Mouse (Mus musculus) erythroid progenitor cell, adult 5-6 weeks (primary cell): Measurements from ENCODE around the gene Cript. TPM values are rescaled to one million over a fixed set of nuclear protein-coding genes. Genes with fewer than 3 reads are reported as not detected.
"Not testable (repeated sequence)": the region's sequence is repeated elsewhere in the genome, so short reads cannot be mapped to it uniquely, and the experiment has no call there.

Experiments used
- ATAC-seq: replicated peaks from 2 replicates; pipeline ENCODE4 v1.8.0; 2016; ENCODE audit warnings: moderate number of reproducible peaks, mild to moderate bottlenecking, moderate TSS enrichment, inconsistent platforms; ENCODE audit not compliant: poor library complexity, low FRiP score, severe bottlenecking
- total RNA-seq, 2 experiments: library from RNA; stranded (forward) in 1 of 2; stranded (reverse) in 1 of 2; fragments of 150-400 nt in 1 of 2; fragments of 186-747, 209-891 nt in 1 of 2; gene quantifications; 2 replicates each; pipeline versions ENCODE4 v1.2.3 to v1.2.4; 2015 to 2017; ENCODE audit warnings: low replicate concordance in 2 of 2

Gene Cript
- total RNA-seq, 2 experiments from 2014 or later = 51.5 to 91.8 TPM

DNA sequence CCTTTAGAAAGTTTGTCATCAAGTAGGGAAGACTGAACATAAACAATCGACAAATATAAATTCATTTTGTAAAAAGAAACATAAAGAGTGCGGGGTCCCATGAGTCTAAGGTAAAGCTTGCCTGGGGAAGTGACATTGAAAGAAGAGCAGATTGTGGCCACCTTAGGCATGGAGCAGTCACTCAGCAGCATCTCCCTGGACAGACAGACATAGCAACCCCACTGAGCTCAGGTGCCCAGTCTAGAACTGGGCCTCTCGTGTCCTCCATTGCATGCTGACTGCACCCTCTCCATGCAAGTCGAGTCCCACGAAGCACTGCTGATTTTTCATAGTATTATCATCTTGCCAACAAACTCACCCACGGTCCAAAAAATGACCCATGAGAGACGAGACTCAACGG lies 19.4 kb downstream of the Cript start:
- no peak for ATAC-seq

DNA sequence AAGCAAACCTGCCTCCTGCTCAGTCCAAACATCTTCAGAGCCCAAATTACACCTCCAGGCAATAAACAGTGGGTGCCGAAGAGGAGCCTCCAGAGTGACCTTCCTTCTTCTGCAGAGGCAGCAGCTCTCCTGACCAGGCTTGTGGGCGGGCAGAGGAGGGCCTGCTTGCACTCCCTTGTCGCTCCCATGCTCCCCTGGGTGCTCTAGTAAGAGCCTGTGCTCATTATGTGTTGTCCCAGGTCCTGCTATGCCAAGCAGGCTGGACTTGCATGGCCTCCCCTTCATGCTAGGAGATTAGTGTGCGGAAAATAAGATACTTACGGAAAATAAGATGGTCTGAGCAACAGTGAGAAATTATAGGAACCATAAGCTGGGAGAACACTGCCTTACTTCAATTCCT lies 24.3 kb downstream of the Cript start:
- ATAC-seq = no peak

DNA sequence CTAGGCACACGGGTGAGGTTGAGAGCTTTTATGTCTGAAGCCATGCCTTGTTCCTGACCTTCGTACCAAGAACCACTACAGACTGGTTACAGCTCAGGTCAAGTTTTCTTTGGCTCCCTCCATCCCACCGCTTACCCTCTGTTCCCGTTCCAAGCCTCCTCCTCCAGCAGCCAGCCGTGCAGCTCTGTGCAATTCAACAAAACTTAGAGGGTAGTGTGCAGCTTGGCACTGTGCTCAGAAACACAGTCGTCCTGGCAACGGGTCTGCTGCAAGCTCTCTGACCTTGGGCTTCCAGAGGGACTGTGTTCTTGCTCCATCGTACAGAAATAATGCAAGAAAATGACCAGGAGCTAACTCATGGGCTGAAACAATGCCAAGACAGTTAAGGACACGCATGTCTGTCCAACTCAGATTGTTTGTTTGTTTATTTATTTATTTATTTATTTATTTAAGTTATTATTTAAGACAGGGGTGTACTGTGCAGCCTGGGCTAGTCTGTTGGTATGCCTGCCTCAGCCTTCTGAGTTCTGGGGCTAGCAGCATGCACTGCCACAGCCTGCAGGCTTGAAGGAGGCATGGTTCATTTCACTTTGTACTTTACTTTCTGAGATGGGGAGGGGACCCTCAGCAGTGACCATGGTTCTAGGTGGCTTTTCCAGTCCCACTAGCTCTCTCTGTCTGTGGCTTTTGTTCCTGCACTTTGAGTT lies 25.3 kb downstream of the Cript start:
- ATAC-seq = no peak

DNA sequence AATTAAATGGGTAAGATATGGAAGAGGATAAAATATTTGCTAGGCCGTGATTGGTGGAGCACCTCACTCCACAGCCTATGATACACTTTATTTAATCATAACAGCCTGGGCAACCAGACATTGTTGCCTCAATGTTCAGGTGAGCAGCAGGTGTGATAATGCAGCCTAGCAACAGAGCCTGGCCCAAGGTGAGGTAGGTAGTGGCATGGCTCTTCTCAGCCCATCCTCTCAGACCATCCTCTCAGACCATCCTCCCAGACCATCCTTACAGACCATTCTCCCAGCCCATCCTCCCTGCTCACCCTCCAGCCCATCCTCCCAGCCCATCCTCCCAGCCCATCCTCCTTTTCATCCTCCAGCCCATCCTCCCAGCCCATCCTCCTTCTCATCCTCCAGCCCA lies 26.3 kb downstream of the Cript start:
- no peak for ATAC-seq

DNA sequence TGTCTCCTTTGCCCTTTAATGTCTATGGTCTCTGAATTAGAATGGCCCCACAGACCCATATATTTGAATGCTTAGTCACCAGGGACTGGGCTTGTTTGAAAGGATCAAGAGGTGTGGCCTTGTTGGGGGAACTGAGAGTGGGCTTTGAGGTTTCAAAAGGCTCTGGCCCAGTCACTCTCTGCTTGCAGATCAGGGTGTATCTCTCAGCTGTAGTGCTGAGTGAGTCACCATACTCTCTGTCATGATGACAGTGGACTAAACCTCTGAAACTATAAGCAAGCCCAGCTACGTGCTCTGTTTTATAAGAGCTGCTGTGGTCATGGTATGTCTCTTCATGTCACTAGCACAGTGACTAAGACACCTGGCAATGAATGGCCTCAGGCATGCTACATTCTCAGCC lies 27.1 kb downstream of the Cript start:
- ATAC-seq = no peak

DNA sequence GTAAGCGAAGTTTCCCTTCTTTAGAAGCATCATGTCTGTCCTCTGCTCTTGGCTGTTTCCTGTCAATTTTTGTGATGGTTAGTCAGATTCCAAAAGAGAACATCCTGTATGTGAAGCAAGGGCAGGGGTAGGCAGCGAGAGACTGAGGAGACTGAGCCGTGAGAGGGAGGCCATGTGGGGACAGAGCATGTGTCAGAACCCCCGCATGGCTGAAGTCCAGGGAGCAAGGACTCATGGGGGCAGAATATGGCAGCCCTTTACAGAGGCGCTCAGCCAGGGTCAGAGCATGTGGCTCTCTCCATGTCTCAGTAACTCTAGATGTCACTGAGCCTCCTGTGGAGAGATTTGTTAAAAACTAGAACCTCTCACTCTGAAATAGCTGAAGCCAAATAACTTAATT lies 28.6 kb downstream of the Cript start:
- no peak for ATAC-seq

DNA sequence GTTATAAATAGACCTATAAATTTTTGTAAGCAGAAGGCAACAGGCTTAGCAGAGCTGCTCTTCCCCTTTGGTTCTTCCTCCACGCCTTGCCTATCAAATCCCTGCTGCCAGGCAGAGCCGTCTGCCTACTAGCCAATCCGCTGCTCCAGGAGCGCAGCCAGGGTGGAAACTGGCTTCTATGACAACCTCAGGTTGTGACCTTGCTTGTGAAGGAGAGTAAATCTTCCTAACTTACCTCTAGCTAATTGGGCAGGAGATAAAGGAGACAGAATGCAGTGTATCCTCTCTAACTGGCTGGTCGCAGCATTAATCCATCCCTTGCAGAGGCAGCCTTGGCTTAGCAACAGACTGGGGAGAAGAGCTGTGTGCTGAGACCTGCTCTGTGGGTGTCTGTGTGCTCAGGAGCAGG lies 29.7 kb downstream of the Cript start:
- ATAC-seq = no peak

DNA sequence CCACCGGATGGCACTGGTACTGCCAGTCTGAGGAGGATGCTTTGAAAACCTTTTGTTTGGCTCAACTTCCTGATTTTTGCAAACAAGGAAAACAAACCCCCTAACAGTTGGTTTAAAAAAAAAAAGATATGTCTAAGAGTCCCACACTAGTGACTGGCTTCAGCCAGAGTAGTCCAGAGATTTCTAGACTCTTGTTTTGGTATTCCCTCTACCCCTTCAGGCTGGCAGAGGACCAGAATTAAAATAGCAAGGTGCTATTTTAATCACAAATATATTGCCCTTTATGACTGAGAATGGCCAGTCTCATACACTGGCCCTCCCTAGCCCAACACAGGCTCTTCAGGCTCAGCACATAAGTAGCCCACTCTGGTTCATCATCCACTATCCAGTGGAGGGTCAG lies 30.3 kb downstream of the Cript start:
- ATAC-seq = no peak

DNA sequence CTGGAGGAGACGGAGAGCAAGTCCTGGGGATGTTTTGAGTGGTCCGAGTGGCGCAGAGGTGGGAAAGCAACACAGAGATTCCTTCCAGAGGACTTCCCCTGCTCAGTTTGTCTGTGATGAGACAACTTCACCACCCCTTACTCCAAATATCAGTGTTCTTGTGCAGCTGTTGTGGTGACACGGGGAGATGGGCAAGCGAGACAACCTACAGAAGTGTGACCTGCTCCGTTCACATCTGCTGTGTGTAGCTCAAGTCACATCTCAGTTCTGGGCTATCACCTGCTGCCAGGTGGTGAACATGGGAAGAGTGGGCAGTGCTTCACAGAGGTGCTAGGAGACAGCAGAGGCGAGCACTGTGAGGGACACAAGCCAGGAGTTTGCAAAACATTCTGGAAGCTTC lies 31.4 kb downstream of the Cript start:
- ATAC-seq = no peak

DNA sequence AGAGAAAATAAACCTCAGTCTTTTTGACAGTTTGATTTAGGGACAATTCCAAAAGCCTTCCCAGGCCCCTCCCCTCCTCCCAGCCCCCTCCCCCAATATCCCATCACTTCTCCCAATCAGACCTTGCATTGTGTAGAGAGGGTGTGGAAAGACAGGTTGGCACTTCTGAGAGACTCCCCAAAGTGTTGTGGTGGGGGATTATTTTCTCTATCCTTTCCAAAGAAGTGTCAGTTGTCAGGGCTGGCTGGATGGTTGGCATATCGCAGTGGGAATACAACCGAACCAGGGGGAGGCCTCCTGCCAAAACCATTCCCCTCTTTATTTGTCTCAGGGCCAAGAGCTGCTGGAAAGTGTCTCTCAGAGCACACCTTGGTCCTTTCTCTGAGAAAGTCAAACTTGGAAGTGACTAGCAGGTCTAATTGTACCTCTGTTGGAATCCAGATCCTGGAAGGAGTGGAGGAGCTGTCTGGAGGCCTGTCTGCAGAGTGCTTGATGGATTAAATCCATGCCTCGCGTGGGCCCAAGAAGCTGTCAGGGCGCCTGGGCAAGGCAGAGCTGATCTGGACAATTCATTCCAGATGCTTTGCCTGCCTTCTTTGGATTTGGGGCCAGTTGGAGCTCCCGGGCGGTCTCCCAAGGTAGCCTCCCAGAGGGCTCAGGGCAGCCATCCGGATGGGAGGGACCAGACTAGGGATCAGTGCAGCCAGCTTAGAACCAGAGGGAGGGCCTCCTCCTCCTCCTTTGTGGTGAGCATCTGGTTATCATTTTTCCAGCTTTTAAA lies 32.3 kb downstream of the Cript start:
- ATAC-seq = no peak

DNA sequence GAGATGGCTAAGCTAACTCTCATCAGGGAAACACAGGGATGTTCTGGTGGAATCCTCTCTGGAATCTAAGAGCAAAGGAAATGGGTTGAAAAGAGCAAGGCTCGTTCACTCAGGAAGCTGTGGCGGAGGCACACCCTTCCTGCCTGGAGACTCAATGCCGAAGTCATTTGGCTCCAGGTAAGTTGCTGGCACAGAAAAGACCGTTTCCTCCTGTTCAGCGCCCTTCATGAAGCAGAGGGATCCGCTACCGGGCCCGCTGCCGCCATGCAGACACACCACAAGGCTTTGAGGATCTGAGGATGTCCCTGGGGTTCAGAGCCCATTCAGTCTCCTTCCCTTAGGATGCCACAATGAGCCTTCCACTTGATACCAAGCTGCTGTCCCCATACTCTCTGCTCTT lies 37.3 kb downstream of the Cript start:
- ATAC-seq = no peak

DNA sequence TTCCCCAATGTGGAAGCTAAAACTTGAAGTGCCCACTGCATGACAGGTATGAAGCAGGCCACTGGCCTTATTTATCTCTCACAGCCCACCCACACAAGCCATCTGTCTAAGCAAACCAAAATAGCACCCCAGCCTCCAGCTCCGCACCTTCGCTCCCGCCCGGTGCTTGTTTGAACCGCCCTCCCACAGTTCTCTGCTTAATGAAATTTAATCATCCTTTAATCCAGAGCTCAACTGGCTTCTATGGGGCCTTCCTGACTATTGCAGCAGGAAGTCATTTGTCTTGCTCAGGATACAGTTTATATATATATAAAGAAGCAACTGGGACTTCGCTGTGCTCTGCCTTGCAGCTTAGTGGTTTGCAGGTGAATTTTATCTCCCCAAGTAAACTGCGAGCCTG lies 38.1 kb downstream of the Cript start:
- ATAC-seq = no peak

DNA sequence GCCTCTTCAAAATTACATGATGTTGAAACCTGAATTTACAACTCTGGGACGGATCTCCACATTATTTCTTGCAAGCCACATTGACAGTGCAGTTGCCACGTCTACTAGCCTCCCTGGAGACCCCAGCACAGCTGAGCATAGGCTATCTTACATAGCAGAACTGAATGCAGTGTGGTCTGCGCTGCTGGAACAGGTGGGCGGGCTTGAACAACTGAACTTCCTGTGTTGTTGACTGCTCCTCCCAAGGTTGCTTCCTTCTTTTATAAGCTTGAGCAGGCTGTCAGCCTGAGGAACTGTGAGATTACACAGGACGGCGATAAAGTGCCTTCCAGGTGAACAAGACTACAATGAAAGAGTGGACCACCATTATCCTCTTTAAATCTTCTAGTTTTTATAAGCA lies 38.6 kb downstream of the Cript start:
- no peak for ATAC-seq

DNA sequence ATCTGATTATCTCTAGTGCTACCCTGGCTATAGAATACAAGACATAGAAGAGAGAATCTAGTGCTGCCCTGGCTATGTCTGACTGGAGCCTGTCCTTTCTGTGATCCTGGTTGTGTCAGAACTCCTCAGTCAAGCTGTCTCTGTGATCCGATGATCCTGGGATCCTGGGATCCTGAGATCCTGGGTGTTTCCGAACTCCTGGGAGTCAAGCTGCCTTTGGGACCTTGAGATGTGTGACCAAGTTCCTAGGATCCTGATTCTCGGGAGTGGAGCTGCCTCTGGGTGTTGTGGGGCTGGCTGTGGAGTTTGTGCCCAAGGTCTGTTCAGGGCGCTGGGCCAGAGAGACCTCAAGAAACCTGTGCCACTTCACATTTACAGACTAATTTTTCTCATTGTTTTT lies 43.6 kb downstream of the Cript start:
- ATAC-seq = no peak

DNA sequence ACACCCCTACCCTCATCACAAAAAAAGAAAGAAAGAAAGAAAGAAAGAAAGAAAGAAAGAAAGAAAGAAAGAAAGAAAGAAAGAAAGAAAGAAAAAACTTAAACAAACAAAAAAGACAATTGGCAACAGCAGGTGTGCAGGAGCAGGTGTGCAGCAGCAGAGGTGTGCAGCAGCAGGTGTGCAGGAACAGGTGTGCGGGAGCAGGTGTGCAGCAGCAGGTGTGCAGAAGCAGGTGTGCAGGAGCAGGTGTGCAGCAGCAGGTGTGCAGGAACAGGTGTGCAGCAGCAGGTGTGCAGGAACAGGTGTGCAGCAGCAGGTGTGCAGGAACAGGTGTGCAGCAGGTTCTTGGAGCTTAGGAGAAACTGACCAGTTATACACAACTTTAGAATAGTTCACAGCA lies 46.8 kb downstream of the Cript start:
- ATAC-seq = not testable (repeated sequence)

DNA sequence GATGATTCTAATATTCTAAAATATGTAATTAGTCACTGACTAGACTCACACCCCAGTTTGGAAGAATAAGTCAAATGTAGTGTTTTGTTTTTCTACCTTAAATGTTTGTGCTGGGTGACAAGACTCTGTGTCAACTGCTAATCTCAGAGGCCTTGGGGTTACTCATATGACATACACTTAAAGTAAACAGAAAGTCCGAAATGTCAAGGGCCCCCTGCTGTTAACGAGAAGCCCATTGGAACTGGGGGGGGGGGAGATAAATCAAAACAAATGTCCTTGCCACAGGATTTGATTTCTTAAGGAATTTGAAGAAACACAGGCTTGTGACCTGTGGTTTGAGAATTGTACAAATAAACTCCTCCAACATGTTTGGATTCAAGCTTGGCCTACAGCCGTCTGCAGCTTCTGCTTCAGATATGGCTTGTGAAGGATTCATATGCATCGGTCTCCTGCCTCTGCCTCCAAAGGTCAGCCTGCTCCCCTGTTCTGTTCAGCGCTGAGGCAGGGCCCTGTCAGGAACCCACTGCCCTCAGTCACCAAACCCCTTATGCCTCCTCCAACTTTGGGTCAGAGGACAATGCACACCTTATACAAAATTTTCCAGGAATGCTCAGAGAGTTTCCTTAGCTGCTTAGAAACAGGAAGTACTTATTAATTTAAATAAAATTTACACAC lies 47.6 kb downstream of the Cript start:
- ATAC-seq = no peak

DNA sequence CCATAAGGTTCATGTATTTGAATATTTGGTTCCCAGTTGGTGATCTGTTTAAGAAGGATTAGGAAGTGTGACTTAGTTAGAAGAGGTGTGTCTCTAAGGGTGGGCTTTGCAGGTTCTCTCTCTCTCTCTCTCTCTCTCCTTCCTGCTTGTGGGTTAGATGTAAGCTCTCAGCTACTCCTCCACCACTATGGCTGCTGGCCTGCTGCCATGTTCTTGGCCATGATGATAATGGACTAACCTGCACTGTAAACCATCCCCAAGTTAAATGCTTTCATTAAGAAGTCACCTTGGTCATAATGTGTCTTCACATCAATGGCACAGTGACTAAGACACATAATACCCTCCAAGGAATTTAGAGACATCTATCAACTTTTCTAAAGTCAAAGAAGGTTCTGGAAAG lies 48.1 kb downstream of the Cript start:
- ATAC-seq = no peak

DNA sequence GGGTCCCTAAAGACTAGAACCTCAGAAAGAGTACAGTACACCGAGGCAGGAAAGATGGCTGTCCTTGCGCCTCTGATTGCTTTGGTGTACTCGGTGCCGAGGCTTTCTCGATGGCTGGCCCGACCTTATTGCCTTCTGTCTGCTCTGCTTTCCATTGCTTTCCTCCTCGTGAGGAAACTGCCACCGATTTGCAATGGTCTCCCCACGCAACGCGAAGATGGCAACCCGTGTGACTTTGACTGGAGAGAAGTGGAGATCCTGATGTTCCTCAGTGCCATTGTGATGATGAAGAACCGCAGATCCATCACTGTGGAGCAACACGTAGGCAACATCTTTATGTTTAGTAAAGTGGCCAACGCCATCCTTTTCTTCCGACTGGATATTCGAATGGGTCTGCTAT lies 52.9 kb downstream of the Cript start:
- ATAC-seq = peak; percentile 86

DNA sequence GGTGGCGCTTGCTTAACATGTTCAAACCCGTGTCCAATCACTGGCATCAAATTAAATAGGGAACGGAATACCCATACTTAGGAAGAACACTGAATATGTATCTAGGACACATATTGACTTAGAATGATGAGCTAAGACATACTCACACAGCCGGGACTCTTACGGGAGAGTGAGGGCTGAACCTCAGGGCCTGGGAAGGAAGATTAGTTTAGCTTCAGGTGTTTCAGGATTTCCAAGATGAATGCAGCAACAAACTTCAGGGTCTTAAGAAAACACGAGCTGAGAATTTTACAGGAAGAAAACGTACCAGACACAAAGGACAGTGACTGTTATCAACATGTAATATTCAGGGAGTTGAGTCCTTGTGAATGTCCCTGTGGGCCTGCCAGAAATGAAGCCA lies 55.4 kb downstream of the Cript start:
- ATAC-seq = no peak

DNA sequence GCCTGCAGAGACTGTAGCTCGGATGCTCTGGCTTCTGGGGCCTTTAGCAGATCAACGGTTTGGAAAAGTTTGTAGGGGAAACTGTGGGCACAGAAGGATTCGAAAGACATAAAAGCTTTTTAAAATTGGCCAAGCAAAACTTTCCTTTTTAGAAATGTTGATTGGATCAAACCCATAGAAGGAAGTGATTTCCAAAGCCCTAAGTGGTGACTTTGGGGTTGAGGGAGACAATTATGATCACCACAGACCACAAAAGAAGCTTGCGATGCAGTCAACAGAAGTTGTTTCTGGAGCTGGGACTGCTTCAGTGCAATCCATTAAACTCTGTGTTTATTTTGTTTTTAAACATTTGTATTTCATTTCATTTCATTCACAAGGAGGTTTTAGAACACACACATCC lies 57.2 kb downstream of the Cript start:
- no peak for ATAC-seq

DNA sequence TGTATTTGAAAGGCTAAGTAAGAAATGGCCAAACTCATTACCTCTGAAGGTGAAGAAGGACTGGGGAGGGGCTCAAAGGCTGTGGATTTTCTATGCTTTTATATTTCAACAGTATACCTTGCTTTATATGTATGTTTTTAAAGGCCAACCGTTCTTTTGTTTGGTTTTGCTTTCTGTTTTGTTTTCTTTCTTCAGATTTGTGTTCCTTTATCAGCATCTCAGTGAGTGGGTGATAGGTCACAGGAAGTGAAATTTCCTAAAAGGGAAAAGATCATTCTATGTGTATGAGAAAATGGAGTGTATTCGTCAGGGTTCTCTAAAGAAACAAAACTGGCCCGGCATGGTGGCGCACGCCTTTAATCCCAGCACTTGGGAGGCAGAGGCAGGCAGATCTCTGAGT lies 58.3 kb downstream of the Cript start:
- no peak for ATAC-seq
